Mouse (Mus musculus) left cerebral cortex, adult 18-20 months (tissue): ENCODE results near the gene Pxn. TPM values are rescaled to one million over a fixed set of nuclear protein-coding genes. Genes with fewer than 3 reads are reported as not detected.
"Not testable (repeated sequence)": the region's sequence is repeated elsewhere in the genome, so short reads cannot be mapped to it uniquely, and the experiment has no call there.

Experiments used
- DNase-seq, 2 experiments: peaks; one replicate each; pipeline ENCODE4 v3.0.0; 2021 to 2022; ENCODE audit warnings: low spot score in 2 of 2, mixed read lengths in 1 of 2
- total RNA-seq, 2 experiments: library from RNA; stranded (reverse); gene quantifications; 2 replicates each; pipeline ENCODE4 v1.2.3; 2021

The Pxn gene
- total RNA-seq, 2 experiments from 2014 or later = 22.2 to 25.7 TPM

DNA sequence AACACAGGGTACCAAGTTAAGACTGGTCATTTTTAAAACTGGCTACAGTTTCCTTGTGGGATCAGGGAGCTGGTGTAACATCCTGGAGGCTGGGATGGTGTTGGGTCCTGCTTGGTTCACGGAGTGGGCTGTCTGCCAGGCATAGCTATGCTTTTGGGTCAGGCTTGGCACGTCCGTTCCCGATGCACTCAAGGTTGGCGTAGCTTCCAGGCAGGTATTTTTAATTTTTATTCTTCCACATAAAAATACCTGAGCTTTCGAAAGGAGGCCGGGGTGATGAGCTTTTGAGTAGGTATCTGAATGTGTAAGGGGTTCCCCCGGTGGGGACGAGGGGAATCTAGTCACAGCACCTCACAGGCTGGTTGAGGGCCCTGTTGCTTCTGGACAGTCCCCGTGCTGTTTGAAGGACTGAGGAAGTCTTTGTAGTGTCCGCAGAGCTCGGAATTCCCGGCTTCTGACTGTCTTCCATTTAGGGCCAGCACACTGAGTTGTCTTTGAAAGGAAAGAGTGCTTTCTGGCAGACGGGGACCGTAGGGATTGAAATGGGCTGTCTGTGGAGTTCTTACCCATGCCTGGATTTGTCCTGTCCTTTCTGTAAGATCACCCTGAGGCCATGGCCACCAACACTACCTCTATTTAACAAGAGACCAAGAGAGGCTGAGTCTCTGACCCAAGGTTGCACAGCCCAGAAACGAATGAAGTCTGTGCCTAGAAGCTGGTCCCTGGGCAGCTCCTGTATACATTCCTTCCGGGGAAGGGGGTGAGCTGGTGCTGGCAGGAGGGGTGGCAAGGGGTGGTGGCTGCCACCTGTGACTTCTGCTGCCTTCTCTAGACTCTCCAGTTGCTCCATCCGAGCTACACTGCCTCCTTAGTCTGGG is 1.7 kb downstream of the Pxn start:
- no peak for DNase-seq

DNA sequence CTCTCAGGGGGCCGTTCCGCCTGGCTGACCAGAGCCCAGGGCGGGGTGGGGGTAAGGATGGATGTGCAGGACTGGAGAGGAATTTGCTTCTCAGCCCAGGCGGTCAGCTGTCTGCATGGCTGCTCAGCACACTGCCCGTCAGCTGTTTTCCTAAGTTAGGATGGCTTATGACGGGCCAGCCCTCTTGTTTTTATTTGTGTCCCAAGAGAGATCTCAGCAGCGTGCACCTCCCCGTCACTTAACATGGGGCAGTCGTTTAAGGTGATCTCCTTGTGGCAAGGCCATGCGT is 2.3 kb downstream of the Pxn start:
- no peak for DNase-seq

DNA sequence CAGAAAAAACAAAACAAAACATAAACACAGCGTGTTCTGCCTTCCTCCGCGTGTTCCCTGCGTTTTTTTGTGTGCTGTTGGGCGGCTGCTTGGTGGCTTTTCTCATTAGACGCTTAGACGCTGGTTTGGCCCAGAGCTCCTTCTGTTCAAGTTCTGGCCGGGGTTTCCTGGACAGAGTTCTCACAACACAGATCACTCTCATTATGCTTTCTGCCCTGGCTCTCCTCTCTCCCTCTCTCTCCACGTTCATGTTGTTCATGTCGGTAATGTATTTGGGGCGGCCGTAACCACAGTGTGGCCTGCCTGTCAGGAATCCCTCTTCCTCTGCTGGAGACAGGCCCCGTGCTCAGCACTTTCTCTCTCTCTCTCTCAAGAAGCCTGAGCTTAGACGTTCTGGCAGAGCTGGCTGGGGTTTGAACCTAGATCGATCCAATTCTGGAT is 2.9 kb downstream of the Pxn start:
- no peak for DNase-seq

- no peak for DNase-seq
These were observed 3.6 kb downstream of the Pxn start for GRCm38 (mm10) chr5:115509790-115510689.

DNA sequence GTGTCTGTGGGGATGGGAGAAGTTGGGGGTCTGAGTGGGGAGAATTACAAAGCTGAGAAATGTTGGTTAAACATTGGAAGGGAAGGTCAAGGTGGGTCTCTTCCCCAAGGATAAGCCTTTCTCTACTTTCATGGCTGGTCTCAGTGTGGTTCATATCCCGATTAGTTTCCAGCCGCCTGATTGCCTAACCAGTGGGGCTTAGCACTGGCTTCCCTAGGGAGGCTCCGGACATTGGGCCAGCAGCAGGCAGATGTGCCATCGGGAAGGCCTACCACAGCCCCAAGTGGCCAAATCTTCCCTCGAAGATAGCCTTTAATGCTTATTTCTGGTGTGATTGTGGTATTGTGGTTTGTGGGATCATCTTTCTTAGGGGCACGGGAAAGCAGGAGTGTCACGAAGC is 5.9 kb downstream of the Pxn start:
- DNase-seq = no peak

DNA sequence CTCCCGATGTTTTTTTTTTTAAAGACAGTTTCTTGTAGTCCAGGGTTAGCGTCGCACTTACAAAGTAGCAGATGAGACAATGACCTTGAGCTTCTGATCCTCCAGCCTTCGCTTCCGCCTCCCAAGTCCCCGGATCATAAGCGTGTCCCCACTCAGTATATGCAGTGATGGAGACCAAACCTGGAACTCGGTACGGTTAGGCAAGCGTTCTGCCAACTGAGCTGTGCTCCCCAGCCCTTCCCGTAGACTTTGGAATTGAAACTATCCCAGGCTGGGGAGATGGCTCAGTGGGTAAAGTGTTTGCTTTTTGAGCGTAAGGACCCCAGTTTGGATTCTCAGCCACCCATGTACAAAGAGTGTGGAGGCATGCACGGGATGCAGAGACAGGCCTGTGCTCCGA is 6.8 kb downstream of the Pxn start:
- DNase-seq = no peak

DNA sequence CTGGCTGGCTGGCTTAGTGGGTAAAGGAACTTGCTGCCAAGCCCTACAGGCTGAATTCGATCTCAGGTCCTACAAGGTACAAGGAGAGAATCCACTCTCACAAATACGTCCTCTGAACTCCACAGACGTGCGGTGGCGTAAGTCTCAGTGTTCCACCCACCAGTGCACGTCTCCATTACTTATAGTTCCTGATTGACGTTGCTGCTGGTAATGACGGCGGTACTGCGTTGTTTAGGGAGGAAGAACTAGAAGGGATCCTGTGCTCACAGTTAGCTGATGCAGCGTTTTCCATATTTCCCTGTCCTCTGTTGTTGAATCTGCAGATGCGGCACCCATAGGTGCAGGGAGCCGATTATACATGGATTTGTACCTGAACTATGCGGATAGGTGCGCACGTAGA is 7.2 kb downstream of the Pxn start:
- DNase-seq = no peak

DNA sequence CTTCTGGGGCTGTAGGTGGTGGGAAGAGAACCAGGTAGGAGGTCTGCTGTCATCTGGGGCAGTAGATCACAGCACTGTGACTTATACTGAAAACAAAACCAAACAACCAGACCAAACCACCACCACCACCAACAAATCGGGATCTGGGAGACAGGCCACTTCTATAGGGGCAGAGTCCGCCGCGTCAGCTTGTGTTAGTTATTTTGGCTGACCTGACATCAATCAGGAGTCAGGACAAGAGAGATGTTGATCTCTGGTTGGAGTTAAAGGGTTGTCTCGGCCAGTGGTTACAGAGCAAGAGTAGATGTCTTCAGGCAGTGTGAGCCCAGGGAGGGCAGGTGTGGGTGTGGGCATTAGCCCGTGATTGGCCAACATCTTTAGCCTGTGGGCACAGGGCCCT is 7.9 kb downstream of the Pxn start:
- DNase-seq = no peak

DNA sequence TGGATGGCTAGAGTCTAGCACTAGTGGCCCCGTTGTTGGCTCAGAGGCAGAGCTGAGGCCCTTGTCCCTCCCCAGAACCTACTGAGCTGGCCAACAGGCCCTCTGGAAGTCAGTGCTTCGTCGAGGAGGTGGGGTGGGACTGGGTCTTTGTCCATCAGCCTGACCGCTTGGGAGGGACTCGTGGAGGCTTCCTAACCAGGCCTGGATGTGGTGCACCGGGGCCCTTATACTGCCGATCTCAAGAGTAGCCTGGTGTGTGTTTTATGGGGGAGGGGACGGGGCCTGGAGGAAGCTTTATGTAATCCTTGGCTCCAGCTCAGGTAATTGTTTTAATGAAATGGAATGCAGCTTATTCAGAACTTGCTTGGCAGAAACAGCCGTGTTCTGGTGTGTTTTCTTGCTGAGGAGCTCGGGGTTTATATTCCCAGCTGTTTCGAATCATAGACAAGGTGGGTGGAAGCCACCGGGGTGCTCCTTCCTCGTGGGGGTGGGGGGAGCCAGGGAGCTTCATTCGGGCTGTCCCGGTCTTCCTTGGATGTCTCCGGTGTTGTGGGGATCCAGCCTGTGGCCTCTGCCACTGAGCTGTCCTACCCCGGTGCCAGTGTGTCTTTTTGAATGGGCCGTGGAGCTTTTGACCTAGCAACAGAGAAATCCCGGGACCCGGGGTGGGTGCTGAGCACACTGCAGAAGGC is 8.6 kb downstream of the Pxn start:
- no peak for DNase-seq

- no peak for DNase-seq
These were observed 9.8 kb downstream of the Pxn start for GRCm38 (mm10) chr5:115516081-115516907.

- DNase-seq = no peak
These were observed 10.4 kb downstream of the Pxn start for GRCm38 (mm10) chr5:115516908-115517307.

DNA sequence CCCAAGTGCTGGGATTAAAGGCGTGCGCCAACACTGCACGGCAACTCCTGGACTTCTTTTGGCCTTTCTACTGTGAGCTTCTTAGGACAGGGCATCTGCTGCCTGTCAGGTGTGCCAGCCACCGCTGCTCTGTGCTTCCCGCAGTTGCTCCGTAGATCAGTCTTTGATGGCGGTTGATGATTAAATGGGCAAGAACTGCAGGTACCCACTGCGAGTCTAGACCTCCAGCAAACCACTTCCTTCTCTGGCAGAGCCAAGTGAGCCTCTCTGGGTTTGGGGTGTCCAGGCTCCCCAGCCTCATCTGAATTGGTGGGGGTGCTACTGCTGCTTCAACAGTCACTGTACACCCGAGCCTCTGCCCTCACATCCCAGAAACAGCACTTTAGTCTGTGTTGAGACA is 11.0 kb downstream of the Pxn start:
- DNase-seq = no peak

- DNase-seq = not testable (repeated sequence)
These were observed 11.7 kb downstream of the Pxn start for GRCm38 (mm10) chr5:115518214-115518613.

GRCm38 (mm10) chr5:115520325-115520869 is 13.9 kb downstream of the Pxn start:
- no peak for DNase-seq

DNA sequence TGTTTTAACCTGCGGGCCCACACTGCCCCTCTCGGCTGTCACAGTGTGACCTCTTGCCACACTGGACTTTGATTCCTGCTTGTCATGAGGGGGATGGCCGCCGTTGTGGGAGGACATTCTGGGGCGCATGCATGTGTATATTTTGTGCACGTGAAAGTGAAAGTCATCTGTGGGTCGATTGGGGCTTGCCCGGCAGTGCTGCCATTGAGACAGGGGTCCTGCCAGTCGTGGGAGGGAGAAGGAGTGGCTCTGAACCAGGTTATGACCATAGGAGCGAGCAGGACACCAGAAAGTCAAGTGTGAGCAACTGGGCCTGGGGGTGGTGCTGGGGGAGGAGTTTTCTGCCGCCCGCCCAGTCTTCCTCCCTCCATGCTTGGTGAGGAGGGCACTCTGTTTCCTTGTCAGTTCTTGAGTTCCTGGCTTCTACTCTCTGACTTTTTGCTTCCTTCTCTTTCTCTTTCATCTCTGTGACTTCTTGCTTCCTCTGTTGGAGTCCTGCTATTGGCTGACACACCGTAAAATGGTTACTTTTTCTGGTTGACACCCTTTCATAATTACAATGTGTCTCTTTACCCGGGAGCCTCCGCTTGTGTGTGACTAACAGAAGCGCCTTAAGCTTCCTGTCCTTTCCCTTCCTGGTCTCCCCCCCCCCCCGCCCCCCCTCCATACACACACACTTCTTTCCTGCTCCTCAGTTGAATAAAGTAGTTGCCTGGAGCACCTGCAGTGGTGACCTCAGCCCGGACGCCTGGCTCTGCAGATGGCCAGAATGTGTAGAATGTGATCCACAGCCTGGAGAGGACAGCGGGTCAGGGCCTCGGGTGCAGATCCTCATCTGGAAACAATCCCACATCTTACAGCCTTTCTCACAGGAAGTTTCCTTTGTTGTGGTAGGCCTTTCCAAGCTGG is 15.3 kb downstream of the Pxn start:
- no peak for DNase-seq

DNA sequence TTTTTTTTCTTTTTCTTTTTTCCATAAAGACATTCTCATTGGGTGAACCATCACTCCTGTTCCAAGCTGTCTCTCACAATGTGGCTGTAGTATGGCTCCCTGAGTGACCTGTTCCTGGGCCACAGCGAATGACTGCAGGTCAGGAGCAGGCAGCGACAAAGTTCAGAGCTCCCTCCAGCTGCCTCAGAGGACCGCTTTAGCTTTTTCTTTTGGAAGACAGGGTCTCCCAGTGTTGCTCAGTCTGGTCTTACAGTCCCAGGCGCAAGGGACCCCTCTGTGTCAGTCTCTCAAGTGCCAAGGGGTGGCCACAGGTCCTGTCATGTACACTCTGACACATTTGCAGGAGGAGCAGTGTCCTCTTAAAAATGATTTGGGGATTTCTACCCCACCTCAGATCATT is 16.1 kb downstream of the Pxn start:
- no peak for DNase-seq

GRCm38 (mm10) chr5:115522981-115523499 is 16.6 kb downstream of the Pxn start:
- DNase-seq = no peak

- no peak for DNase-seq
These were observed 17.5 kb downstream of the Pxn start for GRCm38 (mm10) chr5:115523971-115524370.

GRCm38 (mm10) chr5:115524471-115524870 is 18.0 kb downstream of the Pxn start:
- no peak for DNase-seq
